Mouse (Mus musculus): ENCODE results near the gene S100a7a. TPM values are rescaled to one million over a fixed set of nuclear protein-coding genes. Genes with fewer than 3 reads are reported as not detected.

Gene S100a7a
- total RNA-seq (2022): under 1 TPM in 1 of 4 experiments, not detected in 3; 0.29 TPM

- DNase-seq (ENCODE audit: low spot score): no peak
Observed at GRCm38 (mm10) chr3:90653717-90654116, at the start of gene S100a7a. Gene S100a7a (plus strand): TSS chr3:90654017.

GRCm38 (mm10) chr3:90604416-90604815, 49.4 kb upstream of the S100a7a start:
- DNase-seq (ENCODE audit: low spot score): peak; percentile 88

GRCm38 (mm10) chr3:90605049-90605448, 48.8 kb upstream of the S100a7a start:
- no peak for DNase-seq (ENCODE audit: low spot score)

GRCm38 (mm10) chr3:90605736-90606135, 48.1 kb upstream of the S100a7a start:
- DNase-seq (ENCODE audit: low spot score): no peak

- DNase-seq (ENCODE audit: low spot score): no peak
Observed at GRCm38 (mm10) chr3:90606185-90606584, 47.6 kb upstream of the S100a7a start.

- no peak for DNase-seq (ENCODE audit: low spot score)
Observed at GRCm38 (mm10) chr3:90607361-90607760, 46.5 kb upstream of the S100a7a start.

GRCm38 (mm10) chr3:90608223-90608622, 45.6 kb upstream of the S100a7a start, which contains the start of gene S100a5:
Gene S100a5 (plus strand): TSS chr3:90608523.
- DNase-seq (ENCODE audit: low spot score): no peak

- no peak for DNase-seq (ENCODE audit: low spot score)
Observed at GRCm38 (mm10) chr3:90609102-90609501, 44.7 kb upstream of the S100a7a start.

GRCm38 (mm10) chr3:90611494-90611893, 42.3 kb upstream of the S100a7a start:
- DNase-seq (ENCODE audit: low spot score): no peak

GRCm38 (mm10) chr3:90612061-90612460, 41.8 kb upstream of the S100a7a start:
- no peak for DNase-seq (ENCODE audit: low spot score)

- DNase-seq (ENCODE audit: low spot score): peak; percentile 75
Observed at GRCm38 (mm10) chr3:90612728-90613291, 41.0 kb upstream of the S100a7a start, which contains the start of gene S100a6. Gene S100a6 (plus strand): TSS chr3:90612882.

GRCm38 (mm10) chr3:90613461-90614147, 40.2 kb upstream of the S100a7a start:
- no peak for DNase-seq (ENCODE audit: low spot score)

GRCm38 (mm10) chr3:90614148-90614530, 39.7 kb upstream of the S100a7a start:
- DNase-seq (ENCODE audit: low spot score): no peak

GRCm38 (mm10) chr3:90614611-90615251, 39.1 kb upstream of the S100a7a start:
- no peak for DNase-seq (ENCODE audit: low spot score)

- peak; percentile 82 for DNase-seq (ENCODE audit: low spot score)
Observed at GRCm38 (mm10) chr3:90615415-90615814, 38.4 kb upstream of the S100a7a start.

GRCm38 (mm10) chr3:90615911-90616310, 37.9 kb upstream of the S100a7a start:
- DNase-seq (ENCODE audit: low spot score): no peak

GRCm38 (mm10) chr3:90617586-90617985, 36.2 kb upstream of the S100a7a start:
- DNase-seq (ENCODE audit: low spot score): no peak

- DNase-seq (ENCODE audit: low spot score): no peak
Observed at GRCm38 (mm10) chr3:90621552-90621951, 32.3 kb upstream of the S100a7a start.

GRCm38 (mm10) chr3:90623435-90624071, 30.3 kb upstream of the S100a7a start:
- no peak for DNase-seq (ENCODE audit: low spot score)

- DNase-seq (ENCODE audit: low spot score): no peak
Observed at GRCm38 (mm10) chr3:90625496-90625895, 28.3 kb upstream of the S100a7a start.

- no peak for DNase-seq (ENCODE audit: low spot score)
Observed at GRCm38 (mm10) chr3:90626266-90627021, 27.4 kb upstream of the S100a7a start.

GRCm38 (mm10) chr3:90627366-90627765, 26.5 kb upstream of the S100a7a start:
- no peak for DNase-seq (ENCODE audit: low spot score)
